Mouse (Mus musculus) C2C12 (cell line): Measurements from ENCODE around the gene Yae1d1.

Source experiments
- CTCF ChIP-seq: IDR thresholded peaks from one replicate; pipeline ENCODE4 v1.5.1; 2011; ENCODE audit not compliant: control insufficient read depth, insufficient read depth, insufficient read length
- MAX ChIP-seq: IDR thresholded peaks from one replicate; pipeline ENCODE4 v1.6.1; 2011; ENCODE audit warnings: mild to moderate bottlenecking, control low read depth

- no peak for TF ChIP-seq CTCF
- TF ChIP-seq MAX, result peak; percentile 87
Observed at GRCm38 (mm10) chr13:17993515-17993847, 332 bp upstream of the Yae1d1 start.
